Mouse (Mus musculus): ENCODE results near the gene Rhbdl3.

GRCm38 (mm10) chr11:80304846-80305245 lies 4.1 kb downstream of the Rhbdl3 start:
- TF ChIP-seq MAX (IDR thresholded peaks at IDR 0.05; ENCODE audit: low read depth) (no peak), POLR2A (IDR thresholded peaks at IDR 0.05; ENCODE audit: insufficient read length, low read depth) (no peak), E2F4 (IDR thresholded peaks at IDR 0.05; ENCODE audit: insufficient read depth) (no peak), USF1 (IDR thresholded peaks at IDR 0.05; ENCODE audit: low read depth) (no peak), CEBPB (IDR thresholded peaks at IDR 0.05; ENCODE audit: insufficient read depth, poor library complexity, severe bottlenecking) (no peak), TCF12 (IDR thresholded peaks at IDR 0.05; ENCODE audit: insufficient read depth, poor library complexity, severe bottlenecking) (no peak)

Data from myocyte (in vitro differentiated cells).